Mouse (Mus musculus) bone marrow macrophage, adult 2 months (primary cell): Measurements from ENCODE around the gene Ccl3.

Experiments
- CTCF ChIP-seq: IDR thresholded peaks from 2 replicates; pipeline ENCODE4 v1.5.1; 2012; ENCODE audit warnings: low read depth, mild to moderate bottlenecking, low read length, moderate library complexity
- POLR2A ChIP-seq: IDR thresholded peaks from 2 replicates; pipeline ENCODE4 v1.6.1; 2012; ENCODE audit warnings: mild to moderate bottlenecking, low read depth, low read length, borderline replicate concordance

DNA sequence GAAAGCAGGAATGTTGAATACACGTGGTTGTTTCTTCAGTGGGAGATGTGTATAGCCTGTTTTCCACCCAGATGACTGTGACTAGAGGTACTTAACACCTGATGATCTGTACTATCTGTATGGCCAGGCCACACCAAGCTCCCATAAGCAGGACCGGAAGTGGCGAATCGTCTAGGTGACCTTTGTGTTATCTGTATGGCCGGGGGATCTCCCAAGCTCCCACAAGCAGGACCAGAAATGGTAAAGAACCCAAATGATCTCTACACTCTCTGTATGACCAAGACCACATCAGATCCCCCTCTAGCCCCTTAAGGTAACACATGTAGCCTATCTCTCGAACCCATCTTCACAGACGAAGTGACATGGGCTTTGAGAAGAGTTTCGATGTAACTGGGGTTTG, 5.5 kb upstream of the Ccl3 start:
- TF ChIP-seq POLR2A (no peak), CTCF (no peak)
